Mouse (Mus musculus): ENCODE data around the gene 1700030J22Rik. TPM values are rescaled to one million over a fixed set of nuclear protein-coding genes. Genes with fewer than 3 reads are reported as not detected.
A peak's percentile ranks its signal among the peaks of the same experiment; 100 is the strongest.

The 1700030J22Rik gene
- total and polyA plus RNA-seq, 3 experiments: 0.15 to 0.38 TPM; not detected in 1

GRCm38 (mm10) chr8:116993095-116993867 lies 14.5 kb upstream of the 1700030J22Rik start, which contains the start of gene Gcsh (continued):
- TF ChIP-seq CTCF (IDR thresholded peaks at IDR 0.05 in 2 of 3, conservative IDR thresholded peaks at IDR 0.05 in 1 of 3; ENCODE audit: control insufficient read depth in 1 of 3, insufficient read depth in 1 of 3, low read depth in 2 of 3, low read length in 3 of 3, poor library complexity in 1 of 3, severe bottlenecking in 1 of 3): no peak
- peak; percentile 89 to 92 for TF ChIP-seq POLR2A (IDR thresholded peaks at IDR 0.05; ENCODE audit: control insufficient read depth in 1 of 2, insufficient read depth in 1 of 2, low read depth in 1 of 2, low read length in 2 of 2, poor library complexity in 1 of 2)
- TF ChIP-seq ETS1 (IDR thresholded peaks at IDR 0.05; ENCODE audit: low read depth, low read length): no peak
- peak; percentile 86 for TF ChIP-seq USF1 (IDR thresholded peaks at IDR 0.05; ENCODE audit: low read depth, low read length)

GRCm38 (mm10) chr8:116992176-116992971 lies 13.6 kb upstream of the 1700030J22Rik start:
- TF ChIP-seq KAT2A (conservative IDR thresholded peaks at IDR 0.05; ENCODE audit: low read depth, low read length): 0 out of 2 replicates have a peak, but pooled peaks have one; percentile 14
- TF ChIP-seq MYC (IDR thresholded peaks at IDR 0.05; ENCODE audit: low read depth, low read length): peak; percentile 53; the same call in 1 of the 2 replicates
- 0 out of 2 replicates have a peak, but pooled peaks have one; percentile 13 for TF ChIP-seq HCFC1 (IDR thresholded peaks at IDR 0.05; ENCODE audit: low read depth, low read length)
- no peak for TF ChIP-seq ZMIZ1 (IDR thresholded peaks at IDR 0.05; ENCODE audit: low read depth, low read length)
- no peak for TF ChIP-seq GATA1 (IDR thresholded peaks at IDR 0.05; ENCODE audit: low read depth, low read length)
- TF ChIP-seq MAX (IDR thresholded peaks at IDR 0.05; ENCODE audit: low read length): no peak
- peak; percentile 44; the same call in 1 of the 2 replicates for TF ChIP-seq MAZ (IDR thresholded peaks at IDR 0.05; ENCODE audit: low read depth, low read length)
- 0 out of 2 replicates have a peak, but pooled peaks have one; percentile 24 for TF ChIP-seq NELFE (IDR thresholded peaks at IDR 0.05; ENCODE audit: low read depth, low read length)
- peak overlapping the region; percentile 61 to 80 for H3K4me3 ChIP-seq (ENCODE audit: control insufficient read depth in 1 of 2, insufficient read depth in 1 of 2, low read depth in 2 of 2, low read length in 2 of 2)
- H3K27ac ChIP-seq (ENCODE audit: control insufficient read depth, low read depth, low read length): peak overlapping the region; percentile 45
- no peaks in the 10 kb centered on the region; a peak in 1 of 4 replicates for H3K27me3 ChIP-seq (ENCODE audit: control insufficient read depth in 1 of 2, insufficient read depth in 2 of 2, low read length in 2 of 2)
- peak; percentile 74 for DNase-seq (ENCODE audit: low read depth, low spot score)
- peak overlapping the region; percentile 80 for H3K9ac ChIP-seq (ENCODE audit: control insufficient read depth, low read depth, low read length, poor library complexity, severe bottlenecking)
- peaks cover 0 to 17% of the 10 kb centered on the region in 2 experiments; a peak in 3 of 4 replicates for H3K4me1 ChIP-seq (ENCODE audit: control insufficient read depth in 1 of 2, insufficient read depth in 2 of 2, low read length in 2 of 2)
- peaks cover 0 to 4% of the 10 kb centered on the region in 2 experiments; a peak in 1 of 4 replicates for H3K36me3 ChIP-seq (ENCODE audit: control insufficient read depth in 1 of 2, insufficient read depth in 2 of 2, low read length in 2 of 2)
- H3K79me2 ChIP-seq (ENCODE audit: control insufficient read depth, insufficient read depth, low read length, poor library complexity): peaks cover 21% of the 10 kb centered on the region
- H3K9me3 ChIP-seq (replicated peaks; ENCODE audit: insufficient read depth, low read length): no peaks in the 10 kb centered on the region

GRCm38 (mm10) chr8:116991241-116991640 lies 12.5 kb upstream of the 1700030J22Rik start:
- TF ChIP-seq CTCF (IDR thresholded peaks at IDR 0.05 in 2 of 3, conservative IDR thresholded peaks at IDR 0.05 in 1 of 3; ENCODE audit: control insufficient read depth in 1 of 3, insufficient read depth in 1 of 3, low read depth in 2 of 3, low read length in 3 of 3, poor library complexity in 1 of 3, severe bottlenecking in 1 of 3) (no peak), CHD2 (IDR thresholded peaks at IDR 0.05; ENCODE audit: low read length) (no peak), ZNF384 (IDR thresholded peaks at IDR 0.05; ENCODE audit: low read depth, low read length) (no peak), BHLHE40 (IDR thresholded peaks at IDR 0.05; ENCODE audit: borderline replicate concordance, low read depth, low read length) (no peak), KAT2A (conservative IDR thresholded peaks at IDR 0.05; ENCODE audit: low read depth, low read length) (no peak), RAD21 (IDR thresholded peaks at IDR 0.05; ENCODE audit: low read depth, low read length) (no peak), HCFC1 (IDR thresholded peaks at IDR 0.05; ENCODE audit: low read depth, low read length) (no peak), EP300 (IDR thresholded peaks at IDR 0.05; ENCODE audit: low read depth in 1 of 2, low read length in 2 of 2) (no peak), ZKSCAN1 (IDR thresholded peaks at IDR 0.05; ENCODE audit: low read depth, low read length) (no peak), TAL1 (IDR thresholded peaks at IDR 0.05; ENCODE audit: low read length) (no peak), GATA1 (IDR thresholded peaks at IDR 0.05; ENCODE audit: low read depth, low read length) (no peak), MYC (IDR thresholded peaks at IDR 0.05; ENCODE audit: low read depth, low read length) (no peak), MAZ (IDR thresholded peaks at IDR 0.05; ENCODE audit: low read depth, low read length) (no peak), TCF12 (IDR thresholded peaks at IDR 0.05; ENCODE audit: low read depth, low read length) (no peak), MAFK (IDR thresholded peaks at IDR 0.05; ENCODE audit: borderline replicate concordance, low read depth, low read length) (no peak)
- Histone ChIP-seq H3K9me3 (replicated peaks; ENCODE audit: insufficient read depth, low read length) (no peaks in the 10 kb centered on the region), H3K36me3 (ENCODE audit: control insufficient read depth in 1 of 2, insufficient read depth in 2 of 2, low read length in 2 of 2) (peaks cover 0 to 4% of the 10 kb centered on the region in 2 experiments; a peak in 1 of 4 replicates), H3K4me1 (ENCODE audit: control insufficient read depth in 1 of 2, insufficient read depth in 2 of 2, low read length in 2 of 2) (peaks cover 0 to 17% of the 10 kb centered on the region in 2 experiments; a peak in 3 of 4 replicates), H3K4me3 (ENCODE audit: control insufficient read depth in 1 of 2, insufficient read depth in 1 of 2, low read depth in 2 of 2, low read length in 2 of 2) (no peak overlapping the region), H3K27ac (ENCODE audit: control insufficient read depth, low read depth, low read length) (no peak overlapping the region), H3K79me2 (ENCODE audit: control insufficient read depth, insufficient read depth, low read length, poor library complexity) (peaks cover 21% of the 10 kb centered on the region), H3K27me3 (ENCODE audit: control insufficient read depth in 1 of 2, insufficient read depth in 2 of 2, low read length in 2 of 2) (no peaks in the 10 kb centered on the region), H3K9ac (ENCODE audit: control insufficient read depth, low read depth, low read length, poor library complexity, severe bottlenecking) (no peak overlapping the region)
- no peak for DNase-seq (ENCODE audit: low read depth, low spot score)

Data from MEL (cell line).